8 mouse cellular contexts compared by ENCODE assay signal in genomic region chr2:5614308-5614705, GRCm38 (mm10).
DNase-seq lines count a peak whose midpoint lies in the region; ATAC-seq and TF ChIP-seq lines count a peak whose summit lies in the region.

No protein-coding gene starts in this region.

- H3K4me1 ChIP-seq in heart, postnatal 0 days (ENCODE audit: control insufficient read depth, insufficient read depth) = peaks cover 28% of the 10 kb centered on the region
- peaks cover 49% of the 10 kb centered on the region for H3K4me1 ChIP-seq in liver, embryonic 13.5 days (replicated peaks)

- 54% methylated on average over 2 of the region's 2 CpGs for WGBS in heart, postnatal 0 days
- whole genome bisulfite sequencing in liver, embryonic 13.5 days (ENCODE audit: insufficient replicate concordance) = 85% methylated on average over 2 of the region's 2 CpGs

- TF ChIP-seq CTCF in heart, postnatal 0 days (IDR thresholded peaks at IDR 0.05; ENCODE audit: low read depth) = no peak

- H3K9ac ChIP-seq in heart, postnatal 0 days (replicated peaks; ENCODE audit: low read depth, low read length) = no peak overlapping the region
- no peak overlapping the region for H3K9ac ChIP-seq in liver, embryonic 13.5 days

- no peak for ATAC-seq in heart, postnatal 0 days (ENCODE audit: insufficient read depth, low read depth)
- ATAC-seq in liver, embryonic 13.5 days (ENCODE audit: low read depth) = no peak

- no peak overlapping the region for H3K4me3 ChIP-seq in heart, postnatal 0 days (ENCODE audit: low read depth, low read length)
- no peak overlapping the region for H3K4me3 ChIP-seq in liver, embryonic 13.5 days (replicated peaks)

- H3K4me2 ChIP-seq in heart, postnatal 0 days (ENCODE audit: low read depth, low read length) = no peak overlapping the region
- no peak overlapping the region for H3K4me2 ChIP-seq in liver, embryonic 13.5 days

- peak overlapping the region; percentile 70 for H3K27ac ChIP-seq in heart, postnatal 0 days (ENCODE audit: low read depth)
- peak overlapping the region; percentile 32 for H3K27ac ChIP-seq in liver, embryonic 13.5 days

- H3K36me3 ChIP-seq in heart, postnatal 0 days (replicated peaks; ENCODE audit: control insufficient read depth, insufficient read depth, low read length) = no peaks in the 10 kb centered on the region
- no peaks in the 10 kb centered on the region for H3K36me3 ChIP-seq in liver, embryonic 13.5 days

- H3K9me3 ChIP-seq in heart, postnatal 0 days (replicated peaks; ENCODE audit: control insufficient read depth, low read length) = no peaks in the 10 kb centered on the region
- no peaks in the 10 kb centered on the region for H3K9me3 ChIP-seq in liver, embryonic 13.5 days (replicated peaks)

- no peaks in the 10 kb centered on the region for H3K27me3 ChIP-seq in heart, postnatal 0 days (ENCODE audit: control insufficient read depth, insufficient read depth, low read length)
- no peaks in the 10 kb centered on the region for H3K27me3 ChIP-seq in liver, embryonic 13.5 days

- DNase-seq in heart, postnatal 0 days (ENCODE audit: low spot score) = no peak
- DNase-seq in heart, adult 8-10 months (ENCODE audit: low spot score) = no peak
- DNase-seq in A20 (ENCODE audit: low read depth, low spot score) (peak; percentile 55), ZHBTc4 (ENCODE audit: low read depth, low spot score) (peak; percentile 29)
- DNase-seq in liver, embryonic 13.5 days = no peak
- no peak for DNase-seq in ovary, adult 18-20 months (ENCODE audit: low spot score)
- DNase-seq in layer of hippocampus, postnatal 10 days (ENCODE audit: low spot score in 2 of 2) = no peak
- no peak for DNase-seq in adrenal gland, adult (ENCODE audit: inconsistent age in 2 of 2, low spot score in 1 of 2)

- TF ChIP-seq EP300 in heart, postnatal 0 days (IDR thresholded peaks at IDR 0.05; ENCODE audit: low read depth) = no peak

Comparison
In these comparisons a context has a peak if more than half of its experiments do, and no peak if none do; other contexts are left out.
1. DNase-seq: peak in A20 (single experiment) and ZHBTc4 (single experiment); none in heart, postnatal 0 days (single experiment), heart, adult 8-10 months (single experiment), liver, embryonic 13.5 days (single experiment), ovary, adult 18-20 months (single experiment), layer of hippocampus, postnatal 10 days (0 of 2) and adrenal gland, adult (0 of 2).